Mouse (Mus musculus) brain, embryonic 14.5 days (tissue): ENCODE data around the gene Dpm1.

ENCODE experiments used
- CTCF ChIP-seq: fragments of 200-500 bp; IDR thresholded peaks from 2 replicates; pipeline ENCODE4 v1.5.1; 2012; ENCODE audit warnings: inconsistent platforms, mild to moderate bottlenecking, moderate library complexity, borderline replicate concordance; ENCODE audit not compliant: insufficient read depth, insufficient read length; ENCODE audit errors: extremely low read depth
- POLR2A ChIP-seq: fragments of 200-500 bp; IDR thresholded peaks from 2 replicates; pipeline ENCODE4 v1.6.1; 2012; ENCODE audit warnings: mild to moderate bottlenecking, inconsistent platforms, borderline replicate concordance; ENCODE audit not compliant: poor library complexity, insufficient read depth, insufficient read length, severe bottlenecking; ENCODE audit errors: extremely low read depth

- TF ChIP-seq CTCF, result no peak
- TF ChIP-seq POLR2A, result no peak
Observed at GRCm38 (mm10) chr2:168260900-168261299, 30.5 kb upstream of the Dpm1 start.
